Mouse (Mus musculus) gastrocnemius, adult 2 months (tissue): ENCODE results near the gene Nid2. TPM values are rescaled to one million over a fixed set of nuclear protein-coding genes. Genes with fewer than 3 reads are reported as not detected.
A peak's percentile ranks its signal among the peaks of the same experiment; 100 is the strongest.

Source experiments
- DNase-seq: peaks from one replicate; pipeline ENCODE4 v3.0.0; 2022
- H3K27ac ChIP-seq: fragments of 200-600 bp; 2 replicates; pipeline ENCODE4 v1.8.1; 2022; ENCODE audit warnings: mild to moderate bottlenecking
- H3K4me3 ChIP-seq: fragments of 200-600 bp; 2 replicates; pipeline ENCODE4 v1.8.1; 2022; ENCODE audit warnings: mild to moderate bottlenecking, moderate library complexity
- CTCF ChIP-seq: fragments of 200-600 bp; IDR thresholded peaks from 2 replicates; pipeline ENCODE4 v1.8.1; 2022; ENCODE audit warnings: antibody characterized with exemption, mild to moderate bottlenecking, moderate library complexity
- intact Hi-C: fragments of 180-260 bp; cut with DNase I; formaldehyde crosslinking; loops from one replicate; pipeline ENCODE4 v1.15.1; 2025
- total RNA-seq, 2 experiments: library from RNA; stranded (reverse); gene quantifications; 2 replicates each; pipeline ENCODE4 v1.2.3; 2021

Nid2 gene
- total RNA-seq, 2 experiments from 2014 or later: 6.5 to 7.6 TPM

DNA sequence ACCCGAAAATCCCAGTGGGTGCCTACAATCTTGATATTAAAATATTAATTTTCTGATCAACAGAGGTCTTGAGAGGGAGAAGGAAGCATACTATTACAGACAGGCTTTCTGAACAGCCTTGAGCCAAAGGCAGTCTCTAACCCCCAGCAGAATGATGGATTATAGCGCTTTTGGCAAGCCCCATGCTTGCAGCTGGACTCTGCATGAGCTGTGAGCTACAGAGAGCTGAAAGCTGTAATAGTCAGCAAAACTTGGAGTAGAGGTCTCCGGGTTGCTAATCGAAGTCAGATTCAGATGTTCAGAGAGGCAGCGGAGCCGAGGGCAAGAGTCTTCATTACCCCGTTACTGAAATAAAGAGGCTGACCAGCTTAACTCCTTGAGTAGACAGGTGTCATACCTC is 22.3 kb upstream of the Nid2 start:
- no peak for TF ChIP-seq CTCF
- no peak overlapping the region for H3K4me3 ChIP-seq
- H3K27ac ChIP-seq: peak overlapping the region; percentile 12; the same call in 1 of the 2 replicates
- intact Hi-C loops: no loop called here
- DNase-seq: peak; percentile 31

DNA sequence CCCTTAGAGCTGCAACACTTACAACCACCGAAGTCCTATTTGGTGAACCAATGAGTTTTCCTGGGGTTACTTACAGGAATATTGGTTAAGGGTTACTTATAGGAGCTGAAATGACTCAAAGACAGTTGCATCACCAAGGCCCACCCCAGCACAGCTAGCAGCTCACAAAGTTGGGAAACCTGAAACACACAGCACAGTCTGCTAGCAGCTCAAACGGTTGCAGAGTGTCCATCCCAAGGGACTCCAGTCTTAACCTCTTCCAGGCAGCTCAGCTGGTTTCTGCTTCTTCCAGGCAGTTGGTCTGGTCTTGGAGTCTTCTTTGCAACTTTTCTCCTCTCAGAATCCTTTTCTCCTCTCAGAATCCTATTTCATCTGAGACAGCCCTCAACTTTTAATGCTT is 19.0 kb upstream of the Nid2 start:
- no peak for TF ChIP-seq CTCF

GRCm38 (mm10) chr14:19733490-19734282 is 17.4 kb upstream of the Nid2 start:
- H3K4me3 ChIP-seq: no peak overlapping the region
- DNase-seq: peak; percentile 62
- intact Hi-C loops: no loop called here
- H3K27ac ChIP-seq: peak overlapping the region; percentile 62
- TF ChIP-seq CTCF: no peak

More for the DNA sequence above, 19.0 kb upstream of the Nid2 start:
- Histone ChIP-seq H3K4me3 (no peak overlapping the region), H3K27ac (no peak overlapping the region)
- intact Hi-C loops: no loop called here
- DNase-seq: peak; percentile 22

DNA sequence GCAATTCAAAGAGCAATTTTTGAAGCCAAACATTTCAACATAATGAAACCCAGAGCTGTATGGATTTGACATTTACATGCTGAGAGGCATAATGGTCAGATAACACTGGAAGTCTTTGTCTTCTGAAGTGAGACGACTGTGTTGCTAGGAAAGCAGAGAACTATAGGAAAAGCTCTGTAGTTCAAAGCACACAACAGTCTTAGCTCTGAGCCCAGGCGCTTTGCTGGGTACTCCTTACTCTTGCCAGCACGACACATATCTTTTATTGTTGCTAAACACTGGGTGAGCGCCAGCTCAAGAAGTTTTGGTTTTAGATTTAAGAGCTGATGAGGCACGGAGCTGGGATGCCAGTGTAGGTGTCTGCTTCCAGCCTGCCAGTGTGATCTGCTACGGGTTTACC is 15.8 kb upstream of the Nid2 start:
- intact Hi-C loops: no loop called here
- no peak overlapping the region for H3K27ac ChIP-seq
- H3K4me3 ChIP-seq: no peak overlapping the region
- TF ChIP-seq CTCF: no peak
- DNase-seq: no peak

DNA sequence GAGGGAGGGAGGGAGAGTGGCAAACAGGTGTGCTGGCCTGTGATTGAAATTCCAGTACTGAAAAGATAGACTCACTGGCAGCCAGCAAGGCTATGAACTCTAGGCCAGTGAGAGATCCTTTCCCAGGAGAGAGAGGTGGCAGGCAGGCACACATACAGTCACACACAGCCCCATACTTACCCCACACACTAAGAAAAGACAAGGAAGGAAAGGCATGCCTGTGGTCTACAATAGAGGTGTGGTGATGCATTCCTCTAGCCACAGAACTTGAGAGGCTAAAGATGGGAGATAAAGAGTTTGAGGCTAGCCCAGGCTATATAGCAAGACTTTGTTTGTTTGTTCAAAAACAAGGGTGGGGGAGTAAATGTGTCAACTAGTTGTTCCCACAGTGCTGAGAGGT is 13.5 kb upstream of the Nid2 start:
- H3K27ac ChIP-seq: peak overlapping the region; percentile 58
- H3K4me3 ChIP-seq: no peak overlapping the region
- no peak for TF ChIP-seq CTCF
- intact Hi-C loops: no loop called here
- DNase-seq: no peak

DNA sequence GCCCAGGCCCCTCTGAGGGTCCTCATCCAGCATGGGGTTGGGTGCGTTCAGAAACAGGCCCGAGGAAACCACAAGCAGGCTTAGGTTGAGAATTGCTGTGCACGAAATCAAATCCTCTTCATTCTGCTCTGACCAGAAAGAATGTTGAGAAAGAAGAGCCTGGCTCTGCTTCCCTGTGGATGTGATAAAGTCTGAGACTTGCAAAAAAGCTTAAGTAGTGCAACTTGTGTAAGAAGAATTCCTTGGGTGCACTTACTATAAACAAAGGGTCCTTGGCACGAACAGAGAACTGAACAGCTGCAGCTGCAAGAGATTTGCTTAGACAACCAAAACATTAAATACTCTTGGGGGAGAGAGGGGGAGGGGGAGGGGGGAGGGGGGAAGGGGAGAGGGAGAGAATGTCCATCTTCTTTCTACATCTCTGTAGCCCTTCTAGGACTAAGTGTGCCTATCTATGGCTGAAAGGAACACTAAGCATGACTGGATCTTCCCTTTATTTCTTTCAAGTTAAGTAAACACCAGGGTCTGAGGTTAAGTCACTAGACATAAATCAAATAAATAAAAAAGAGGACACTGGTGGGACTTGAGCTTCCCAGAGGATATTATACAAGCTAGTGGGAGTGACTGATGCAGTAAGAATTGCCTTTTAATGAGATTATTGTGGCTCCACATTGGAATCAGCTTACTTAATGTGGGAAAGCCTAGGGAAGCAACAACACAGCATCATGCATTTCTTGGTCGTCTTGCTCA is 12.8 kb upstream of the Nid2 start:
- Histone ChIP-seq H3K27ac (peak overlapping the region; percentile 58), H3K4me3 (no peak overlapping the region)
- intact Hi-C loops: no loop called here
- TF ChIP-seq CTCF: no peak
- DNase-seq: no peak

- intact Hi-C loops: no loop called here
- Histone ChIP-seq H3K4me3 (no peak overlapping the region), H3K27ac (no peak overlapping the region)
- no peak for DNase-seq
- no peak for TF ChIP-seq CTCF
Measured at GRCm38 (mm10) chr14:19739416-19740146, 11.5 kb upstream of the Nid2 start.

DNA sequence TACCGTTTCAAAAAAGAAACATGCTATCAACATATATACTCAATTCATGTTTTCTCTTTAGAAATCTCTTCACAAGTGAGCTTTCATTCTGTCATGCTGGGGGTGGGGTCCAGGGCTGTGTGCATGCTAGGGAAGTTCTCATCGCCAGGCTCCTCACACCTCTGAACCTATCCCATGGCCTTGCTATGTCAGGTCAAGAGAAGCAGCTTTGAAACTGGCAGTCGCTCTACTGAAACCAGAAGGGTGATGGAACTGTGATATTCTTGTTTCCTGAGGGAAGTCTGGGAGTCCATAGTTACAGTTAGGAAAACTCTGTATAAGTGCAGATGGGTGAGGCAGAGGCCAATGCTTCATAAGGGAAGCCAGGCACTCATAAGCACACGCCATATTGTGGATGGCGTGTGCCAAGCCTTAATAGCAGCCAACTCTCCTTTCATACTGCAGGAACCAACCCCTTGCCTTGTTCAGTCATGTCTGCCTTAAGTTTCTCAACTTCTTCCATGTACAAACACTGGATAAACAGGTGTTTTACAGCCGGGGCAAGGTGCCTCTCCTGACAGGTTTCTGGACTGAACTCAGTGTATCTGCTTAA is 10.8 kb upstream of the Nid2 start:
- intact Hi-C loops: no loop called here
- no peak for TF ChIP-seq CTCF

DNA sequence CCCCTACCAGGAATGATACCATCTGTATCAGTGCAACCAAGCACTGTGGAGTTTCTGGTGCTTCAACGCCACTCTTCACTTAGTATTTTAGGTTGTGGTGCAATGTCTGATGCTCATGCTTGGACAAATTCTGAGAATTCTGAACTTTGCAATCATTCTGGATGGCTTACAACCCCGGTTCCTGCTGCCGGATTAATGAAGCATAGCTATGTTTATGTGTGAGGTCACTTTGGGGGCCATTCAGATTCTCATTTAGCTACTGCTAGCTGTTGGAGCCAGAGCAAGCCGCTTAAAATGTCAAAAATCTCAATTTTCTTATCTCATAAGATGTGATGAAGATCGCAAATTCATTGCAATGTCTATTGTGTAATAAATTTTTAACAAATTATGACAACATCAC is 6.2 kb upstream of the Nid2 start:
- TF ChIP-seq CTCF: no peak
- DNase-seq: no peak
- no peak overlapping the region for H3K27ac ChIP-seq
- no peak overlapping the region for H3K4me3 ChIP-seq
- intact Hi-C loops: no loop called here

More for the DNA sequence above, 10.8 kb upstream of the Nid2 start:
- H3K27ac ChIP-seq: no peak overlapping the region
- no peak overlapping the region for H3K4me3 ChIP-seq
- no peak for DNase-seq

DNA sequence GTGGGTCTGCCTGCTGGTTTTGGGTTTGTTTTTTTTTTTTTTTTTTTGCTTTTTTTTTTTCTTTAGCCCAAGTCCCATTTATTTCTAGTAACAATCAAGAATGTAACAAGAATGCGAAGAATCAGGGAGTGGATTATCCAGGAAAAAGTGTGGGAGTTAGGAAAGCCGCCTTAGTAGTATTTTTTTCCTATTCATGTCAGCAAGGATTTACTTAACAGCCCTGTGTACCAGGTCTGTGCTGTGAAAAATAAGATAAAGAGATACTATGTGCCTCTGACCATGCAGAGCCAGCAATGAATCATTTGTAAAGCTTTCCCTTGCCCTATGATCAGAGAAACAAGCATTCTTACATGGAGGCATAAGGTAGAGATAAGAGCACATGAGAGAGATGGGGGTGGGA is 4.8 kb upstream of the Nid2 start:
- Histone ChIP-seq H3K27ac (no peak overlapping the region), H3K4me3 (no peak overlapping the region)
- intact Hi-C loops: no loop called here
- no peak for TF ChIP-seq CTCF
- no peak for DNase-seq

- Histone ChIP-seq H3K27ac (no peak overlapping the region), H3K4me3 (no peak overlapping the region)
- TF ChIP-seq CTCF: no peak
- no peak for DNase-seq
- intact Hi-C loops: no loop called here
Measured at GRCm38 (mm10) chr14:19746731-19747130, 4.3 kb upstream of the Nid2 start.

GRCm38 (mm10) chr14:19749743-19750142 is 1.3 kb upstream of the Nid2 start:
- Histone ChIP-seq H3K4me3 (no peak overlapping the region), H3K27ac (no peak overlapping the region)
- intact Hi-C loops: loop anchor here (5.0 kb wide), 1 partner anchor 68 kb away; no protein-coding TSS in a partner anchor
- no peak for TF ChIP-seq CTCF
- no peak for DNase-seq
